Comparison of ENCODE assay signal across 8 mouse cellular contexts in the genomic region with DNA sequence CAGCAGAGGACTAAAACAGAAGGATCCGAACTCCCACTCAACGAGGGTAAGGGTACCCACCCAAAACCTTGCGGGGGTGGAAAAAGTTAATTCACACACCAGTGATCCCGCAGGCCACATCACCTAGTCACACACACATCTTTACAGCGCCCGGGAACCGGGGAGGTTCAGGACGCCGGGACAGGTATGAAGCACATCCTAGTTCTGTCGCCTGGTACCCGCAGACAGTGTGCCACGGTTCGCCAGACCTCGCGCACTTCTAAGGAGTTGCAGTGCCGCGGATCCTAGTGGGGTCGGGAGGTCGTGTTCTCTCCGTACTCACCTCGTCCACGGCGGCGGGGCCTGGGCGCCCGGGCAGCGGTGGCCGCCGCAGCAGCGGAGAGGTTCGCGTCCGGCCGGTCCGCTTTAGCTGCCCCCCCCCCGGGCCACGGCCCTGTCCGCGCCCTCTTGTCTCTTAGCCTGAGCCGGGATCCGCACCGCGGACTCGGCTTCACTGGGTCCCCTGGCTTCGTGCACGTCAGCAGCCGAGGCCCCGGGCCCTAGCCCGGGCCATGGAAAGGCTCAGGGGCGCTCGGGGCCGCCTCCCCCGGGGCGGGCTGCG. TPM values are rescaled to one million over a fixed set of nuclear protein-coding genes. Genes with fewer than 3 reads are reported as not detected.
A peak's percentile ranks its signal among the peaks of the same experiment; 100 is the strongest.
DNase-seq lines count a peak whose midpoint lies in the region; ATAC-seq and TF ChIP-seq lines count a peak whose summit lies in the region.

No protein-coding gene starts in this region.

- H3K27me3 ChIP-seq in heart, embryonic 13.5 days (replicated peaks) = peaks cover 67% of the 10 kb centered on the region
- peaks cover 98% of the 10 kb centered on the region for H3K27me3 ChIP-seq in liver, embryonic 15.5 days

- under 1% methylated on average over 51 of the region's 55 CpGs for WGBS in heart, embryonic 13.5 days
- WGBS in liver, embryonic 15.5 days (ENCODE audit: insufficient replicate concordance) = 1% methylated on average over 55 of the region's 55 CpGs

- no peak for DNase-seq in layer of hippocampus, adult 2 months (ENCODE audit: low spot score in 2 of 2)
- DNase-seq in layer of hippocampus, adult 9-11 months = no peak
- DNase-seq in right cerebral cortex, adult 18-20 months = no peak
- DNase-seq in adrenal gland, postnatal 4 days (ENCODE audit: low spot score in 2 of 2) = no peak
- no peak for DNase-seq in testis, postnatal 14 days (ENCODE audit: low spot score)

- ATAC-seq in heart, embryonic 13.5 days (ENCODE audit: extremely low read depth, insufficient number of reproducible peaks, low FRiP score, low TSS enrichment) = no peak; the same call in 1 of the 2 replicates
- ATAC-seq in liver, embryonic 15.5 days (ENCODE audit: insufficient read depth) = no peak

- peaks cover 3% of the 10 kb centered on the region for H3K4me1 ChIP-seq in brown adipose tissue, adult 24 weeks (ENCODE audit: control insufficient read depth, insufficient read depth, insufficient read length, low read length)
- peaks cover 66% of the 10 kb centered on the region for H3K4me1 ChIP-seq in heart, embryonic 13.5 days
- peaks cover 28% of the 10 kb centered on the region for H3K4me1 ChIP-seq in liver, embryonic 15.5 days (replicated peaks)

- peak overlapping the region; percentile 86 for H3K9ac ChIP-seq in heart, embryonic 13.5 days
- H3K9ac ChIP-seq in liver, embryonic 15.5 days = peak overlapping the region; percentile 39; the same call in 1 of the 2 replicates

- H3K4me3 ChIP-seq in layer of hippocampus, adult 2 months = peak overlapping the region; percentile 60
- peak overlapping the region; percentile 95 for H3K4me3 ChIP-seq in brown adipose tissue, adult 24 weeks (ENCODE audit: insufficient read depth, low read depth, low read length)
- peak overlapping the region; percentile 72 for H3K4me3 ChIP-seq in heart, embryonic 13.5 days
- peak overlapping the region; percentile 57 for H3K4me3 ChIP-seq in liver, embryonic 15.5 days (replicated peaks)

- H3K36me3 ChIP-seq in heart, embryonic 13.5 days = peaks cover 5% of the 10 kb centered on the region; the same call in 1 of the 2 replicates
- no peaks in the 10 kb centered on the region for H3K36me3 ChIP-seq in liver, embryonic 15.5 days (replicated peaks)

- TF ChIP-seq CTCF in layer of hippocampus, adult 2 months (conservative IDR thresholded peaks at IDR 0.05) = no peak

- no peaks in the 10 kb centered on the region for H3K9me3 ChIP-seq in heart, embryonic 13.5 days
- no peaks in the 10 kb centered on the region for H3K9me3 ChIP-seq in liver, embryonic 15.5 days (replicated peaks)

- H3K27ac ChIP-seq in layer of hippocampus, adult 2 months = no peak overlapping the region
- H3K27ac ChIP-seq in brown adipose tissue, adult 24 weeks (replicated peaks; ENCODE audit: low read depth, low read length) = peak overlapping the region; percentile 69
- H3K27ac ChIP-seq in heart, embryonic 13.5 days (replicated peaks) = peak overlapping the region; percentile 58
- H3K27ac ChIP-seq in liver, embryonic 15.5 days (replicated peaks) = no peak overlapping the region

- H3K4me2 ChIP-seq in heart, embryonic 13.5 days = peak overlapping the region; percentile 98
- peak overlapping the region; percentile 86 for H3K4me2 ChIP-seq in liver, embryonic 15.5 days

RNA-seq across cellular contexts. Expression of a gene that starts 1.1 kb away (rescaled TPM):
- 1 to 10 TPM; 2.8 to 3.5 TPM for total RNA-seq in layer of hippocampus, adult 2 months (2021)
- polyA plus RNA-seq in brown adipose tissue, adult 24 weeks (2012; ENCODE audit: insufficient read depth, insufficient read length, missing spikeins) = 3.1 and 3.2 TPM in 2 replicates
- polyA plus RNA-seq in heart, embryonic 13.5 days (2015; fragmentation: Nextera tagmentation; extraction: Ambion mirVana) = 4.5 and 6.3 TPM in 2 replicates
- 0.76 and 0.92 TPM in 2 replicates for polyA plus RNA-seq in liver, embryonic 15.5 days (2015; fragmentation: Nextera tagmentation; extraction: Ambion mirVana)
- 10 to 100 TPM; 28.9 to 32.8 TPM for total RNA-seq in adrenal gland, postnatal 4 days (2021)

RNA-seq across cellular contexts. Expression of a gene that starts 29.7 kb away (rescaled TPM):
- under 1 TPM in 1 of 2 experiments, not detected in 1; 0.17 TPM for total RNA-seq in layer of hippocampus, adult 2 months (2021)
- polyA plus RNA-seq in brown adipose tissue, adult 24 weeks (2012; ENCODE audit: insufficient read depth, insufficient read length, missing spikeins) = not detected in 2 replicates
- polyA plus RNA-seq in heart, embryonic 13.5 days (2015; fragmentation: Nextera tagmentation; extraction: Ambion mirVana) = 0.90 and 1.3 TPM in 2 replicates
- polyA plus RNA-seq in liver, embryonic 15.5 days (2015; fragmentation: Nextera tagmentation; extraction: Ambion mirVana) = 1.2 and 1.3 TPM in 2 replicates
- 1 to 10 TPM in 1 of 2 experiments, under 1 TPM in 1; 0.73 to 1.6 TPM for total RNA-seq in adrenal gland, postnatal 4 days (2021)

RNA-seq across cellular contexts. Expression of a gene that starts 39.9 kb away (rescaled TPM):
- 10 to 100 TPM; 55.7 to 65.0 TPM for total RNA-seq in layer of hippocampus, adult 2 months (2021)
- polyA plus RNA-seq in brown adipose tissue, adult 24 weeks (2012; ENCODE audit: insufficient read depth, insufficient read length, missing spikeins) = 0.83 and 3.3 TPM in 2 replicates
- polyA plus RNA-seq in heart, embryonic 13.5 days (2015; fragmentation: Nextera tagmentation; extraction: Ambion mirVana) = 2.8 and 2.9 TPM in 2 replicates
- 35.0 and 50.9 TPM in 2 replicates for polyA plus RNA-seq in liver, embryonic 15.5 days (2015; fragmentation: Nextera tagmentation; extraction: Ambion mirVana)
- total RNA-seq in adrenal gland, postnatal 4 days (2021) = 10 to 100 TPM; 10.1 to 37.4 TPM

Comparison
In these comparisons a context has a peak if more than half of its experiments do, and no peak if none do; other contexts are left out.
1. H3K27ac ChIP-seq: peak in brown adipose tissue, adult 24 weeks (single experiment) and heart, embryonic 13.5 days (single experiment); none in layer of hippocampus, adult 2 months (single experiment) and liver, embryonic 15.5 days (single experiment).
2. Peak in every context shown above with its lines, with median percentiles within 50 percentile points of each other: H3K4me3 ChIP-seq.